8 mouse cellular contexts compared by ENCODE assay signal in the genomic region with DNA sequence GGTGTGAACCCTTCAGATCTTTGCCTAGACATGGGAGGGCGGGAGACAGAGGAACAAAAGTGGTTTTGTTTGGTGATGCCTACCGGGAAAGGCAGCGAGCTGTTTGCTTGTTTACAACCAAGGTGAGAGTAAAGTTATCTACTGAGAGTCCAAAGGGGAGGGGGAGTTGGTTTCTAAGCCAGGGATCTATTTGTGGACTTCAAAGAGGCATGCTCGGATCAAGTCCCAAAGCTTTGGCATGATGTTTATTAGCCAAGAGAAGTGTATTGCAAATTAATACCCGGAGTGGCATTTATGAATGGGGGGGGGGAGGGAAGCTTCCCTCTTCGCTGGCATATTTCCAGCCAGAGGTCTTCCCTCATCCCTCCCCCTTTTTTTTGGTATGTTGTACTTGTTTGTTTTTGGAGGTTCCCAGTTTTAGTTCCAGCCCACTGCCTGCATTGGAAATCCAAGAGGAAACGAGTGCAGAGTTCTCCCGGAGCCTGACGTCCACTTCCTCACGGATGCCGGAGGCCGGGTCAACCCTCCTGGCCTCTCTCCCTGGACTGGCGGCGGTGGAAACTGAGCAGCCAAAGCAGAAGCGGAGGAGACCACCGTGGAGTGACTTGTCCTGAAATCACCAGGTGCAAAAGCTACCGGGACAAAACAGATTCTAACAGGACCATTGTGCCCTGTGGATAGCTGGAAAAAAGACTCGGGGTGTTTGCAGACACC. TPM values are rescaled to one million over a fixed set of nuclear protein-coding genes. Genes with fewer than 3 reads are reported as not detected.
DNase-seq lines count a peak whose midpoint lies in the region; ATAC-seq and TF ChIP-seq lines count a peak whose summit lies in the region.

No protein-coding gene starts in this region.

- no peaks in the 10 kb centered on the region for H3K79me2 ChIP-seq in liver, adult 2 months (ENCODE audit: control insufficient read depth, insufficient read depth, low read length)

- peaks cover 68% of the 10 kb centered on the region for H3K4me1 ChIP-seq in hindbrain, embryonic 13.5 days (replicated peaks)
- peaks cover 4% of the 10 kb centered on the region; the same call in 1 of the 2 replicates for H3K4me1 ChIP-seq in liver, adult 2 months (ENCODE audit: control insufficient read depth, insufficient read depth, low read length)
- peaks cover 52% of the 10 kb centered on the region for H3K4me1 ChIP-seq in neural tube, embryonic 12.5 days

- H3K27ac ChIP-seq in left cerebral cortex, adult 2 months = peak overlapping the region; percentile 28; the same call in 1 of the 2 replicates
- H3K27ac ChIP-seq in hindbrain, embryonic 13.5 days = no peak overlapping the region
- H3K27ac ChIP-seq in liver, adult 2 months (replicated peaks; ENCODE audit: insufficient read depth, low read depth, low read length) = peak overlapping the region; percentile 68
- H3K27ac ChIP-seq in neural tube, embryonic 12.5 days = no peak overlapping the region

- no peak for TF ChIP-seq POLR2A in liver, adult 2 months (IDR thresholded peaks at IDR 0.05; ENCODE audit: extremely low read depth, insufficient read depth, low read length)

- WGBS in hindbrain, embryonic 13.5 days = under 1% methylated on average over 18 of the region's 18 CpGs
- under 1% methylated on average over 18 of the region's 18 CpGs for WGBS in liver, adult 2 months
- under 1% methylated on average over 18 of the region's 18 CpGs for WGBS in neural tube, embryonic 12.5 days

- no peak for TF ChIP-seq CTCF in left cerebral cortex, adult 2 months (IDR thresholded peaks at IDR 0.05)
- no peak for TF ChIP-seq CTCF in liver, adult 2 months (IDR thresholded peaks at IDR 0.05; ENCODE audit: low read depth, low read length)

- no peaks in the 10 kb centered on the region for H3K36me3 ChIP-seq in hindbrain, embryonic 13.5 days
- peaks cover 3% of the 10 kb centered on the region; the same call in 1 of the 2 replicates for H3K36me3 ChIP-seq in liver, adult 2 months (ENCODE audit: control insufficient read depth, insufficient read depth, low read length)
- no peaks in the 10 kb centered on the region for H3K36me3 ChIP-seq in neural tube, embryonic 12.5 days

- intact Hi-C loops in left cerebral cortex, adult 2 months (cut with DNase I) = loop anchor here (5.0 kb wide), 1 partner anchor 182 kb away; no protein-coding TSS in a partner anchor

- H3K4me2 ChIP-seq in hindbrain, embryonic 13.5 days = peak overlapping the region; percentile 74
- H3K4me2 ChIP-seq in neural tube, embryonic 12.5 days (replicated peaks) = peak overlapping the region; percentile 88

- 0 out of 2 replicates have a peak, but pooled peaks have one; percentile 6 for ATAC-seq in hindbrain, embryonic 13.5 days (ENCODE audit: low FRiP score)
- no peak for ATAC-seq in neural tube, embryonic 12.5 days (ENCODE audit: low FRiP score, low read depth)

- DNase-seq in left cerebral cortex, adult 2 months (ENCODE audit: extremely low spot score in 1 of 2, low spot score in 2 of 2) = no peak
- no peak for DNase-seq in left cerebral cortex, adult 8-10 months (ENCODE audit: low spot score in 2 of 2)
- peak; percentile 39 for DNase-seq in forelimb bud, embryonic 11.5 days (ENCODE audit: low read depth, low spot score)
- peak; percentile 79 for DNase-seq in liver, adult 2 months (ENCODE audit: extremely low read depth, low read depth, low spot score)
- DNase-seq in thymus, postnatal 25 days = no peak
- no peak for DNase-seq in frontal cortex, postnatal 36 days (ENCODE audit: low spot score in 2 of 2)

- peaks cover 58% of the 10 kb centered on the region for H3K27me3 ChIP-seq in hindbrain, embryonic 13.5 days
- H3K27me3 ChIP-seq in liver, adult 2 months (ENCODE audit: control insufficient read depth, insufficient read depth, low read length) = no peaks in the 10 kb centered on the region
- H3K27me3 ChIP-seq in neural tube, embryonic 12.5 days (replicated peaks) = peaks cover 14% of the 10 kb centered on the region; the same call in 1 of the 2 replicates

- no peaks in the 10 kb centered on the region for H3K9me3 ChIP-seq in hindbrain, embryonic 13.5 days
- no peaks in the 10 kb centered on the region for H3K9me3 ChIP-seq in neural tube, embryonic 12.5 days

- H3K9ac ChIP-seq in hindbrain, embryonic 13.5 days = peak overlapping the region; percentile 71; the same call in 1 of the 2 replicates
- H3K9ac ChIP-seq in liver, adult 2 months (ENCODE audit: low read depth, low read length) = peak overlapping the region; percentile 29
- H3K9ac ChIP-seq in neural tube, embryonic 12.5 days = peak overlapping the region; percentile 79; the same call in 1 of the 2 replicates

- peak overlapping the region; percentile 62 for H3K4me3 ChIP-seq in left cerebral cortex, adult 2 months
- H3K4me3 ChIP-seq in hindbrain, embryonic 13.5 days = peak overlapping the region; percentile 50
- H3K4me3 ChIP-seq in liver, adult 2 months (ENCODE audit: insufficient read depth, low read depth, low read length) = peak overlapping the region; percentile 83
- H3K4me3 ChIP-seq in neural tube, embryonic 12.5 days = peak overlapping the region; percentile 48

RNA-seq across cellular contexts. Expression of a gene that starts 0.7 kb away (rescaled TPM):
- 10 to 100 TPM in 1 of 2 experiments, 1 to 10 TPM in 1; 7.8 to 12.6 TPM for total RNA-seq in left cerebral cortex, adult 2 months (2021)
- total RNA-seq in left cerebral cortex, adult 8-10 months (2022) = 10 to 100 TPM in 1 of 4 experiments, 1 to 10 TPM in 3; 3.6 to 11.7 (median 5.4) TPM
- polyA plus RNA-seq in hindbrain, embryonic 13.5 days (2015; fragmentation: Nextera tagmentation; extraction: Ambion mirVana) = 10.1 and 11.2 TPM in 2 replicates
- total RNA-seq in liver, adult 2 months (2014; rRNA removed) = 4.5 and 4.6 TPM in 2 replicates
- 6.0 and 7.6 TPM in 2 replicates for polyA plus RNA-seq in liver, adult 2 months (2012; rRNA removed)
- polyA plus RNA-seq in neural tube, embryonic 12.5 days (2016; fragmentation: Nextera tagmentation; extraction: Ambion mirVana) = 20.2 and 25.4 TPM in 2 replicates

Comparison
In these comparisons a context has a peak if more than half of its experiments do, and no peak if none do; other contexts are left out.
1. DNase-seq: peak in forelimb bud, embryonic 11.5 days (single experiment) and liver, adult 2 months (single experiment); none in left cerebral cortex, adult 2 months (0 of 2), left cerebral cortex, adult 8-10 months (0 of 2), thymus, postnatal 25 days (single experiment) and frontal cortex, postnatal 36 days (0 of 2).
2. H3K27ac ChIP-seq: peak in left cerebral cortex, adult 2 months (single experiment) and liver, adult 2 months (single experiment); none in hindbrain, embryonic 13.5 days (single experiment) and neural tube, embryonic 12.5 days (single experiment).
3. H3K9ac ChIP-seq: peak in every context shown above with its lines; median percentile 79 in neural tube, embryonic 12.5 days; 71 in hindbrain, embryonic 13.5 days; 29 in liver, adult 2 months.
4. Peak in every context shown above with its lines, with median percentiles within 50 percentile points of each other: H3K4me3 ChIP-seq.